Mouse (Mus musculus): ENCODE data around the gene Gm43064. TPM values are rescaled to one million over a fixed set of nuclear protein-coding genes. Genes with fewer than 3 reads are reported as not detected.
"Not testable (repeated sequence)": the region's sequence is repeated elsewhere in the genome, so short reads cannot be mapped to it uniquely, and the experiment has no call there.

The Gm43064 gene
- polyA plus RNA-seq, 1 experiment: 0.49 TPM

DNA sequence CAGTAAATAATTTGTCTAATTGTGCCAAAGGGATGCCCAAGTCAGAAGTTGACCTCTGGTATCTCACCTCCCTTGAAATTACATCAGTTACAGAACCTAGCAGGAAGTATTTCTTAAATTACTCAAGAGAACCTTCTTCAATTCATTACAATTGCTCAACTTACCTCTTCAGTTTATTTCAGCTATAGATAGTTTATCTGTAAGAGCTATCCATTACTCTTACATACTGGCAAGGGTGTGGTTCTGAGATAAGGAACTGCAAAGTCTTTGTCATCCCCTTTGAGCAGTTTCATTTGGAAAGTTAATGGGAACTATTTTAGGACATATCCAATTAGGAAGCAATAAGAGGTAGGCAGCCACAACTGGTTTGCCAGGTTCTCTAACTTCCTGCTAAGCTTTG lies 23.1 kb downstream of the Gm43064 start, which contains the start of gene Bcl2l15:
Gene Bcl2l15, plus strand, starts transcription at position 176 of the 400 bp plus-strand sequence.
- DNase-seq: no peak
- H3K27ac ChIP-seq (ENCODE audit: insufficient read depth, low read length): no peak within 1 kb of the TSS

DNA sequence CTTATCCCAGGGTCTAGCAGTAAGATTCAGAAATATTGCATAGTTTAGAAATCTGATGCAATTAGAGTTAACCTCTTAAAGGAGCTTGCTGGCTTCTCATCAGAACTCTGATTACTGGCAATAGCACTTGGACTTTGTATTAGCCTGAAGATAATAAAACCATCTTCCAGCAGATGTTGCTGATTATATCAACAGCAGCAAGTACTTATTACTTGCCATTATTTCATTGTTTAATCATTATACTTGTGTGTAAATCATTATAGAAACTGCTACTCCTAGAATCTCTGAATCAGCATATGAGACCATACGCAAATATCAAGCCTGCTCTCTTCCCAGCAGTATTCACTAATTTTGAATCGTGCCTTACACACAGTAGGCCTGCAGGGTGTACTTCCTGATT lies 24.6 kb downstream of the Gm43064 start:
- WGBS: 93% methylated on average over 2 of the region's 2 CpGs

More for the DNA sequence above, 23.1 kb downstream of the Gm43064 start, which contains the start of gene Bcl2l15:
- TF ChIP-seq CTCF (IDR thresholded peaks at IDR 0.05; ENCODE audit: borderline replicate concordance, insufficient read depth, low read depth, low read length): no peak
- TF ChIP-seq POLR2A (IDR thresholded peaks at IDR 0.05; ENCODE audit: borderline replicate concordance, insufficient read depth, low read length): no peak
- H3K4me3 ChIP-seq (replicated peaks; ENCODE audit: insufficient read depth, low read depth, low read length): no peak within 1 kb of the TSS
- no peaks in the 10 kb centered on the region for H3K27me3 ChIP-seq (ENCODE audit: control insufficient read depth, insufficient read depth, low read length)
- H3K4me1 ChIP-seq (ENCODE audit: control insufficient read depth, insufficient read depth, low read length): peaks cover 5% of the 10 kb centered on the region; the same call in 1 of the 2 replicates

DNA sequence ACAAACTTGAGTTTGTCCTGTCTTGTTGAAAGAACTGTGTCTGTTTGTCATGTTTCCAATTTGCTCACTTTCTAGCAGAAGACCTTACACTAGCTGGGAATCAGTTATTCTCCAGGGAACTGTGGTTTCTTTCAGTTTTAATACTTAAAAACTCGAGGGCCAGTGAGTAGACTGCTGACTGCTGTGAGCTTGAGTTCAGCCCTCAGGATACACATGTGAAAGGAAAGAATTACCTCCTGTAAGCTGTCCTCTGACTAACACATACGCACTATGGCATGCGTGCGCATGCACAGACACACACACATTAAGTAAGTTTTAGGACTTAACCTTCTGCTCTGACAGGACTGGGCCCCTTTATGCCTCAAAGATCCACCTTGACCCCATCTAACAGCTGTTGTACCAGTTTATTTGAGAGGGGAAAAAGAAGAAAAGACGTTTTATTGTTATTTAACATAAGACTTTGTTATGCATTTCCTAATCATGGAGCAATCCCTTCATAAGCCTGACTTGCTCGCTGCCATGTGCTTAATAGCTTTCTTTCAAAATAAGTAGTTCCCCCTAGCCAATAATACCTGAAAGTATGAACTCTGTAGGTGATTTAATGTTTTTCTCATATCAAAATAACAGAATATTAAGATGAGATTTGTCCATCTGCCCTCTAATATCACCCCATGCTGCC lies 26.0 kb downstream of the Gm43064 start:
- Histone ChIP-seq H3K4me3 (replicated peaks; ENCODE audit: insufficient read depth, low read depth, low read length) (peak overlapping the region; percentile 35), H3K27me3 (ENCODE audit: control insufficient read depth, insufficient read depth, low read length) (no peaks in the 10 kb centered on the region), H3K4me1 (ENCODE audit: control insufficient read depth, insufficient read depth, low read length) (peaks cover 5% of the 10 kb centered on the region; the same call in 1 of the 2 replicates), H3K27ac (ENCODE audit: insufficient read depth, low read length) (peak overlapping the region; percentile 44)
- TF ChIP-seq CTCF (IDR thresholded peaks at IDR 0.05; ENCODE audit: borderline replicate concordance, insufficient read depth, low read depth, low read length) (no peak), POLR2A (IDR thresholded peaks at IDR 0.05; ENCODE audit: borderline replicate concordance, insufficient read depth, low read length) (no peak)
- no peak for DNase-seq
- 80% methylated on average over 6 of the region's 6 CpGs for WGBS

More for the DNA sequence above, 24.6 kb downstream of the Gm43064 start:
- Histone ChIP-seq H3K4me1 (ENCODE audit: control insufficient read depth, insufficient read depth, low read length) (peaks cover 5% of the 10 kb centered on the region; the same call in 1 of the 2 replicates), H3K4me3 (replicated peaks; ENCODE audit: insufficient read depth, low read depth, low read length) (no peak overlapping the region), H3K27me3 (ENCODE audit: control insufficient read depth, insufficient read depth, low read length) (no peaks in the 10 kb centered on the region), H3K27ac (ENCODE audit: insufficient read depth, low read length) (no peak overlapping the region)
- TF ChIP-seq CTCF (IDR thresholded peaks at IDR 0.05; ENCODE audit: borderline replicate concordance, insufficient read depth, low read depth, low read length): no peak
- DNase-seq: no peak

DNA sequence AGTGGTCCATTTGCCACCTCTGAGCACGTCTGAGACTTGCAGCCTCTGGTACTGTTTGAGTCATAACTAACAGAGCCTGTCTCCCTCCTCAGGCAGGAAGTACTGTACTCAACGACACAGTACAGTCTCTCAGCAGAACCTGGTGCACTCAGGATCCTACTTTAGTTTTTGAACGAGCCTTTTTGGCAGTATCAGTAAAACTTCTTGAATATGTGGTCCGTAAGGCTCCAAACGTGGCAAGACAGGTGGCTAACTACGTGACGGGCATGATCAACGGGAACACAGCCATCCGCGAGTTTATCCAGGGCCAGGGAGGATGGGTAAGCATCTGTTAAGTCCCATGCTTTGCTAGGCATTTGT lies 26.6 kb downstream of the Gm43064 start:
- peak; percentile 69 to 76 for DNase-seq
- Histone ChIP-seq H3K4me3 (replicated peaks; ENCODE audit: insufficient read depth, low read depth, low read length) (peak overlapping the region; percentile 35), H3K27ac (ENCODE audit: insufficient read depth, low read length) (peak overlapping the region; percentile 44), H3K4me1 (ENCODE audit: control insufficient read depth, insufficient read depth, low read length) (peaks cover 5% of the 10 kb centered on the region; the same call in 1 of the 2 replicates), H3K27me3 (ENCODE audit: control insufficient read depth, insufficient read depth, low read length) (no peaks in the 10 kb centered on the region)
- 12% methylated on average over 10 of the region's 10 CpGs for WGBS
- TF ChIP-seq CTCF (IDR thresholded peaks at IDR 0.05; ENCODE audit: borderline replicate concordance, insufficient read depth, low read depth, low read length) (no peak), POLR2A (IDR thresholded peaks at IDR 0.05; ENCODE audit: borderline replicate concordance, insufficient read depth, low read length) (no peak)

DNA sequence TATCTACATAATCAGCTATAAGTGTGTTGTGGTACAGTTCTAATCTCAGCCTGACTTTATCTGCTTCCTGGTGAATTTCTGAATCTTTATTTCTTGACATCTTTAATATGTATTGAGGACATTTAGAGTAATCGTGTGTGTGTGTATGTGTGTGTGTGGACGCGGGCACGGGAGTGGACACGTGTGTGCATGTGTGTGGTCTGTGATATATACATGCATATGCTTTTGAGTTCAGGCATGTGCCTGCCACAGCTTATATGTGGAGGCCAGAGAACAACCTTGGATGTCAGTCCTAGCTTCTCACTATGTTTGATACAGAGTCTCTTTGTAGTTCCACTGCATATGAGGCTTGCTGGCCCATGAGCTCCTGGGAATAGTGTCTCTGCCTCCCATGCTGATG lies 27.1 kb downstream of the Gm43064 start:
- Histone ChIP-seq H3K4me3 (replicated peaks; ENCODE audit: insufficient read depth, low read depth, low read length) (peak overlapping the region; percentile 44), H3K27me3 (ENCODE audit: control insufficient read depth, insufficient read depth, low read length) (no peaks in the 10 kb centered on the region), H3K27ac (ENCODE audit: insufficient read depth, low read length) (peak overlapping the region; percentile 71), H3K4me1 (ENCODE audit: control insufficient read depth, insufficient read depth, low read length) (peaks cover 5% of the 10 kb centered on the region; the same call in 1 of the 2 replicates)
- 86% methylated on average over 5 of the region's 5 CpGs for WGBS
- TF ChIP-seq CTCF (IDR thresholded peaks at IDR 0.05; ENCODE audit: borderline replicate concordance, insufficient read depth, low read depth, low read length) (no peak), POLR2A (IDR thresholded peaks at IDR 0.05; ENCODE audit: borderline replicate concordance, insufficient read depth, low read length) (no peak)
- DNase-seq: no peak

DNA sequence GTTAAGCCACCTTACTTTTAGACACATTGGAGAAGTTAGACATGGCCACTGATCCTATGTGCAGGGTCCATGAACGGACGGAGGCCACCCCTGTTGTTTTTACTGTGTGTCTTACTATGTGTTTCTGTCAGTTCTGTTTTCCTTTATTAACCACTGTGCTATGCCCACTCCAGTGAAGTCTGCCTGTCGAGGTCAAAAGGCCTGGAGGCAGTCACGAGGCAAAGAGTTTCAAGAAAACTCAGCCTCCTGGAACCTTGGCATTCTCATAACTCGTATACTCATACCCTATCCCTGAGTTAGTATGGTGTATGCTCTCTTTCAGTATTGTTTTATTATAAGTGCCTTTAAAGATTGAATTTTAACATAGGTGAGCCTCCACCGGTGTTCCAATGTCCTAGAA lies 30.3 kb downstream of the Gm43064 start:
- no peak overlapping the region for H3K4me3 ChIP-seq (replicated peaks; ENCODE audit: insufficient read depth, low read depth, low read length)
- H3K27me3 ChIP-seq (ENCODE audit: control insufficient read depth, insufficient read depth, low read length): no peaks in the 10 kb centered on the region
- no peak for DNase-seq
- H3K27ac ChIP-seq (ENCODE audit: insufficient read depth, low read length): no peak overlapping the region
- WGBS: 96% methylated on average over 6 of the region's 6 CpGs
- TF ChIP-seq POLR2A (IDR thresholded peaks at IDR 0.05; ENCODE audit: borderline replicate concordance, insufficient read depth, low read length) (no peak), CTCF (IDR thresholded peaks at IDR 0.05; ENCODE audit: borderline replicate concordance, insufficient read depth, low read depth, low read length) (no peak)
- peaks cover 5% of the 10 kb centered on the region; the same call in 1 of the 2 replicates for H3K4me1 ChIP-seq (ENCODE audit: control insufficient read depth, insufficient read depth, low read length)

DNA sequence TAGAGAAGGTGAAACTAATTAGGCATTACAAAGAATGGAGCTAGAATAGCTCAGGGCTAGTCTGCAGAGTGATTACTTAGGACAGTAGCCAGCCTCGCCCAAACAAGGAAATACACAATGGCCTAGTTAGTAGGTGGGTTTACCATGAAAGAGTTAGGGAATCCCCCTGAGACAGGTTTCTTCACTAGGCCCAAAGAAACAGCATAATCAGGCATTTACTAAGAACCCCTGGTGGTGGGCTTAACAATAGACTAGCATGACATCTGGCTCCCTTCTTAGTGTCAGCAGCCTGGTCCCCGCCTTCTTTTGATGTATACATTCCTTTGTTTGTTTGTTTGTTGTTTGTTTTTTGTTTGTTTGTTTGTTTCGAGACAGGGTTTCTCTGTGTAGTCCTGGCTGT lies 30.8 kb downstream of the Gm43064 start:
- 90% methylated on average over 3 of the region's 3 CpGs for WGBS
- DNase-seq; H3K27ac ChIP-seq (ENCODE audit: insufficient read depth, low read length); H3K27me3 ChIP-seq (ENCODE audit: control insufficient read depth, insufficient read depth, low read length); H3K4me1 ChIP-seq (ENCODE audit: control insufficient read depth, insufficient read depth, low read length); H3K4me3 ChIP-seq (replicated peaks; ENCODE audit: insufficient read depth, low read depth, low read length): not testable (repeated sequence)

DNA sequence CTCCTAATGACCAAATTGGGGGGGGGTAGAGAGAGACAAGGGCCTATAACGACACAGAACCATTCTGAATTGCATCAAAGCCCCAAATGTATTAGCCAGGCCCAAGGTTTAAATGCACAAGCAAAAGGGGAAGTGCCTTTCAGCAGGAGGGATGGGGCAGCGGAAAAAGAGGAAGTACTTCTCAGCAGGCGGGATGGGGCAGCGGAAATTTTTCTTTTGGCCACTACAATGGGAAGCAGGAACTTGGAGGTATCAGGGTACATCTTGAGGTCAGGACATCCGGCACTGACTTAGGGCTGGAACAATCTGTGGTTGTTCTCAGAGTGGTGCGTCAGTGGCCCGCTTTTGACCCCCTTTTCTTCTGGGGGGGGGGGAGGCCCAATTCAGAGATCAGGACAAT lies 31.6 kb downstream of the Gm43064 start:
- not testable (repeated sequence) for H3K27me3 ChIP-seq (ENCODE audit: control insufficient read depth, insufficient read depth, low read length); H3K4me1 ChIP-seq (ENCODE audit: control insufficient read depth, insufficient read depth, low read length); DNase-seq; H3K27ac ChIP-seq (ENCODE audit: insufficient read depth, low read length); H3K4me3 ChIP-seq (replicated peaks; ENCODE audit: insufficient read depth, low read depth, low read length)
- WGBS: 88% methylated on average over 7 of the region's 7 CpGs
